Mouse (Mus musculus): ENCODE data around the gene Bahd1. TPM values are rescaled to one million over a fixed set of nuclear protein-coding genes. Genes with fewer than 3 reads are reported as not detected.

Bahd1 gene
- polyA plus RNA-seq, 1 experiment: 22.2 TPM

GRCm38 (mm10) chr2:118969585-118970147, 69.5 kb downstream of the Bahd1 start:
- H3K27ac ChIP-seq (ENCODE audit: insufficient read depth, low read length): no peak overlapping the region
- peaks cover 3% of the 10 kb centered on the region; the same call in 1 of the 2 replicates for H3K4me1 ChIP-seq (ENCODE audit: control insufficient read depth, insufficient read depth, insufficient read length)
- 77% methylated on average over 11 of the region's 11 CpGs for WGBS
- no peak overlapping the region for H3K4me3 ChIP-seq (ENCODE audit: extremely low read depth, insufficient read depth, insufficient read length)
- H3K36me3 ChIP-seq (ENCODE audit: control insufficient read depth, insufficient read depth, low read length): no peaks in the 10 kb centered on the region
- no peaks in the 10 kb centered on the region for H3K27me3 ChIP-seq (ENCODE audit: control insufficient read depth, insufficient read depth, low read length)
- no peak for DNase-seq (ENCODE audit: low read depth in 1 of 2, low spot score in 2 of 2)
- TF ChIP-seq POLR2A (IDR thresholded peaks at IDR 0.05; ENCODE audit: low read depth, low read length) (no peak), CTCF (IDR thresholded peaks at IDR 0.05; ENCODE audit: extremely low read depth, insufficient read depth, insufficient read length, insufficient replicate concordance) (no peak)

GRCm38 (mm10) chr2:118972048-118972447, 71.9 kb downstream of the Bahd1 start:
- Histone ChIP-seq H3K27me3 (ENCODE audit: control insufficient read depth, insufficient read depth, low read length) (no peaks in the 10 kb centered on the region; the same call in 1 of the 2 replicates), H3K27ac (ENCODE audit: insufficient read depth, low read length) (no peak overlapping the region), H3K36me3 (ENCODE audit: control insufficient read depth, insufficient read depth, low read length) (no peaks in the 10 kb centered on the region), H3K4me3 (ENCODE audit: extremely low read depth, insufficient read depth, insufficient read length) (no peak overlapping the region), H3K4me1 (ENCODE audit: control insufficient read depth, insufficient read depth, insufficient read length) (peaks cover 11% of the 10 kb centered on the region)
- WGBS: 32% methylated on average over 5 of the region's 5 CpGs
- no peak for DNase-seq (ENCODE audit: low read depth in 1 of 2, low spot score in 2 of 2)
- TF ChIP-seq CTCF (IDR thresholded peaks at IDR 0.05; ENCODE audit: extremely low read depth, insufficient read depth, insufficient read length, insufficient replicate concordance): no peak
- no peak for TF ChIP-seq POLR2A (IDR thresholded peaks at IDR 0.05; ENCODE audit: low read depth, low read length)

GRCm38 (mm10) chr2:118972687-118973376, 72.7 kb downstream of the Bahd1 start:
- Histone ChIP-seq H3K4me1 (ENCODE audit: control insufficient read depth, insufficient read depth, insufficient read length) (peaks cover 11% of the 10 kb centered on the region), H3K36me3 (ENCODE audit: control insufficient read depth, insufficient read depth, low read length) (no peaks in the 10 kb centered on the region), H3K4me3 (ENCODE audit: extremely low read depth, insufficient read depth, insufficient read length) (peak overlapping the region; percentile 48; the same call in 1 of the 2 replicates), H3K27me3 (ENCODE audit: control insufficient read depth, insufficient read depth, low read length) (no peaks in the 10 kb centered on the region; the same call in 1 of the 2 replicates), H3K27ac (ENCODE audit: insufficient read depth, low read length) (no peak overlapping the region)
- peak; percentile 43 to 81 for DNase-seq (ENCODE audit: low read depth in 1 of 2, low spot score in 2 of 2)
- WGBS: 3% methylated on average over 33 of the region's 33 CpGs
- peak; percentile 87 for TF ChIP-seq CTCF (IDR thresholded peaks at IDR 0.05; ENCODE audit: extremely low read depth, insufficient read depth, insufficient read length, insufficient replicate concordance)
- TF ChIP-seq POLR2A (IDR thresholded peaks at IDR 0.05; ENCODE audit: low read depth, low read length): no peak

Other genes starting within 250 kb of the Bahd1 start
- gene Pak6, start 237.1 kb upstream of the Bahd1 start, polyA plus RNA-seq (2012; rRNA removed): 0.33 and 0.45 TPM in 2 replicates
- gene Ankrd63, start 196.4 kb upstream of the Bahd1 start, polyA plus RNA-seq (2012; rRNA removed): 0.02 and 0.04 TPM in 2 replicates
- 37.0 and 41.7 TPM in 2 replicates for gene Plcb2, start 171.9 kb upstream of the Bahd1 start, polyA plus RNA-seq (2012; rRNA removed)
- 8.7 and 12.1 TPM in 2 replicates for gene Inafm2, start 154.6 kb upstream of the Bahd1 start, polyA plus RNA-seq (2012; rRNA removed)
- 2.6 and 3.1 TPM in 2 replicates for gene Ccdc9b, start 137.7 kb upstream of the Bahd1 start, polyA plus RNA-seq (2012; rRNA removed)
- 0.28 and 0.36 TPM in 2 replicates for gene Phgr1, start 127.6 kb upstream of the Bahd1 start, polyA plus RNA-seq (2012; rRNA removed)
- 0.09 and 0.14 TPM in 2 replicates for gene Disp2, start 120.7 kb upstream of the Bahd1 start, polyA plus RNA-seq (2012; rRNA removed)
- gene Knstrn, start 86.4 kb upstream of the Bahd1 start, polyA plus RNA-seq (2012; rRNA removed): 3.7 and 4.2 TPM in 2 replicates
- 31.1 and 36.7 TPM in 2 replicates for gene Ivd, start 38.4 kb upstream of the Bahd1 start, polyA plus RNA-seq (2012; rRNA removed)
- 7.0 and 8.2 TPM in 2 replicates for gene Chst14, start 26.1 kb downstream of the Bahd1 start, polyA plus RNA-seq (2012; rRNA removed)
- gene Ccdc32, start 129.0 kb downstream of the Bahd1 start, polyA plus RNA-seq (2012; rRNA removed): 3.9 and 4.0 TPM in 2 replicates
- gene Rpusd2, start 134.4 kb downstream of the Bahd1 start, polyA plus RNA-seq (2012; rRNA removed): 3.2 and 4.3 TPM in 2 replicates
- 0.35 and 0.42 TPM in 2 replicates for gene Knl1, start 146.7 kb downstream of the Bahd1 start, polyA plus RNA-seq (2012; rRNA removed)
- gene Rad51, start 212.4 kb downstream of the Bahd1 start, polyA plus RNA-seq (2012; rRNA removed): 5.0 and 6.4 TPM in 2 replicates

Measured in spleen, adult 2 months (tissue).